Mouse (Mus musculus): ENCODE results near the gene Llgl2.

- no peak for TF ChIP-seq CTCF (IDR thresholded peaks at IDR 0.05; ENCODE audit: low read depth)
- no peak for TF ChIP-seq EP300 (IDR thresholded peaks at IDR 0.05; ENCODE audit: low read depth)
These were observed 46.9 kb upstream of the Llgl2 start for GRCm38 (mm10) chr11:115776954-115777353.
